Comparison of ENCODE assay signal across 11 mouse cellular contexts in genomic region chr7:47110511-47110910, GRCm38 (mm10). TPM values are rescaled to one million over a fixed set of nuclear protein-coding genes. Genes with fewer than 3 reads are reported as not detected.
DNase-seq lines count a peak whose midpoint lies in the region; ATAC-seq and TF ChIP-seq lines count a peak whose summit lies in the region.
"Had no signal": no experiment of that assay in that cellular context is flagged by ENCODE, and none has a peak within 500 bp of the region (broad histone marks: within the 10 kb centered on the region; RNA-seq: fewer than 3 reads in every experiment).

No protein-coding gene starts in this region.

- 49% methylated on average over 7 of the region's 7 CpGs for WGBS in lung, embryonic 14.5 days

- ATAC-seq in lung, embryonic 14.5 days (ENCODE audit: insufficient read depth): peak; percentile 22; the same call in 1 of the 2 replicates

- H3K9me3 ChIP-seq in lung, embryonic 14.5 days (ENCODE audit: low read depth, low read length): no peaks in the 10 kb centered on the region
- H3K9me3 ChIP-seq: midbrain, embryonic 12.5 days had no signal

- no peak for TF ChIP-seq CTCF in cortical plate, adult 2 months (IDR thresholded peaks at IDR 0.05; ENCODE audit: extremely low read depth, insufficient read depth, low read length)
- no peak for TF ChIP-seq CTCF in lung, embryonic 14.5 days (IDR thresholded peaks at IDR 0.05; ENCODE audit: low read depth)

- peaks cover 11% of the 10 kb centered on the region; the same call in 1 of the 2 replicates for H3K4me1 ChIP-seq in cortical plate, adult 2 months (ENCODE audit: control insufficient read depth, insufficient read depth, low read length)
- H3K4me1 ChIP-seq in lung, embryonic 14.5 days (ENCODE audit: insufficient read depth): no peaks in the 10 kb centered on the region
- H3K4me1 ChIP-seq: midbrain, embryonic 12.5 days had no signal

- peak; percentile 86 for DNase-seq in right cerebral cortex, adult 18-20 months
- DNase-seq in right cerebral cortex, postnatal 4 days: no peak
- DNase-seq in lung, embryonic 14.5 days: peak; percentile 79
- no peak for DNase-seq in gastrocnemius, postnatal 10 days
- DNase-seq in kidney, postnatal 36 days: no peak
- DNase-seq in thymus, postnatal 4 days: no peak
- no peak for DNase-seq in cerebellum, postnatal 14 days
- DNase-seq: thymus, adult 18-20 months had no signal

- H3K27me3 ChIP-seq in lung, embryonic 14.5 days (ENCODE audit: insufficient read depth, low read length): no peaks in the 10 kb centered on the region
- H3K27me3 ChIP-seq: midbrain, embryonic 12.5 days had no signal

- no peak overlapping the region for H3K4me2 ChIP-seq in lung, embryonic 14.5 days
- H3K4me2 ChIP-seq: midbrain, embryonic 12.5 days had no signal

- H3K27ac ChIP-seq in cortical plate, adult 2 months (ENCODE audit: insufficient read depth, low read length): peak overlapping the region; percentile 38; the same call in 1 of the 2 replicates
- H3K27ac ChIP-seq in lung, embryonic 14.5 days (ENCODE audit: low read depth): no peak overlapping the region
- H3K27ac ChIP-seq: midbrain, embryonic 12.5 days had no signal

- no peaks in the 10 kb centered on the region for H3K36me3 ChIP-seq in lung, embryonic 14.5 days (ENCODE audit: insufficient read depth)

- no peak for TF ChIP-seq POLR2A in cortical plate, adult 2 months (IDR thresholded peaks at IDR 0.05; ENCODE audit: extremely low read depth, insufficient read depth, low read length)

- no peak overlapping the region for H3K9ac ChIP-seq in lung, embryonic 14.5 days
- H3K9ac ChIP-seq: midbrain, embryonic 12.5 days had no signal

- H3K4me3 ChIP-seq in cortical plate, adult 2 months (ENCODE audit: insufficient read depth, low read length): no peak overlapping the region
- H3K4me3 ChIP-seq in lung, embryonic 14.5 days (ENCODE audit: low read depth, low read length): no peak overlapping the region
- H3K4me3 ChIP-seq: midbrain, embryonic 12.5 days had no signal

RNA-seq across cellular contexts. Expression of gene Ptpn5, which starts 23.0 kb away (rescaled TPM):
- polyA plus RNA-seq in cortical plate, adult 2 months (2012; rRNA removed): 205 and 221 TPM in 2 replicates
- polyA plus RNA-seq in lung, embryonic 14.5 days (2014; fragmentation: Nextera tagmentation; extraction: Ambion mirVana): 6.9 and 7.0 TPM in 2 replicates
- total RNA-seq in gastrocnemius, postnatal 10 days (2021): under 1 TPM in 1 of 2 experiments, not detected in 1; 0.20 TPM
- total RNA-seq: heart, adult 8-10 months had no signal

Comparison
In these comparisons a context has a peak if more than half of its experiments do, and no peak if none do; other contexts are left out.
1. DNase-seq: peak in right cerebral cortex, adult 18-20 months (single experiment) and lung, embryonic 14.5 days (single experiment); none in right cerebral cortex, postnatal 4 days (single experiment), gastrocnemius, postnatal 10 days (single experiment), kidney, postnatal 36 days (0 of 2), thymus, postnatal 4 days (single experiment) and cerebellum, postnatal 14 days (0 of 2).
2. RNA of gene Ptpn5, which starts 23.0 kb away (polyA plus RNA-seq): 205 to 221 TPM in cortical plate, adult 2 months; 6.9 to 7.0 TPM in lung, embryonic 14.5 days; every median in the first group is over 10 times any median in the second.